Mouse (Mus musculus) stomach, postnatal 0 days (tissue): ENCODE data around the gene Ccl28. TPM values are rescaled to one million over a fixed set of nuclear protein-coding genes. Genes with fewer than 3 reads are reported as not detected.

Source experiments
- ATAC-seq: fragments of 200-750 bp; cut with Nextera tagmentation; 2 replicates; pipeline ENCODE4 v1.8.0; 2017; ENCODE audit not compliant: low FRiP score, low TSS enrichment
- DNase-seq: peaks from one replicate; pipeline ENCODE4 v3.0.0-alpha.2; 2016; ENCODE audit warnings: low spot score
- H3K27ac ChIP-seq: fragments of 300-500 bp; sonication (generic); replicated peaks from 2 replicates; pipeline ENCODE4 v1.5.1; 2014; ENCODE audit warnings: mild to moderate bottlenecking, control low read depth
- H3K27me3 ChIP-seq: fragments of 300-500 bp; sonication (generic); 2 replicates; pipeline ENCODE4 v1.6.1; 2014; ENCODE audit warnings: low read length; ENCODE audit not compliant: control insufficient read depth, insufficient read depth
- H3K36me3 ChIP-seq: fragments of 300-500 bp; sonication (generic); 2 replicates; pipeline ENCODE4 v1.6.1; 2014; ENCODE audit warnings: low read length, mixed read lengths; ENCODE audit not compliant: control insufficient read depth, insufficient read depth
- H3K4me1 ChIP-seq: fragments of 300-500 bp; sonication (generic); replicated peaks from 2 replicates; pipeline ENCODE4 v1.6.1; 2014; ENCODE audit warnings: antibody characterized with exemption; ENCODE audit not compliant: control insufficient read depth, insufficient read depth
- H3K4me2 ChIP-seq: fragments of 300-500 bp; sonication (generic); replicated peaks from 2 replicates; pipeline ENCODE4 v1.6.1; 2014; ENCODE audit warnings: low read depth, mild to moderate bottlenecking, control low read depth, moderate library complexity
- H3K4me3 ChIP-seq: fragments of 300-500 bp; sonication (generic); 2 replicates; pipeline ENCODE4 v1.5.1; 2014; ENCODE audit warnings: low read depth, low read length, control low read depth
- H3K9ac ChIP-seq: fragments of 300-500 bp; sonication (generic); 2 replicates; pipeline ENCODE4 v1.6.1; 2014; ENCODE audit warnings: mild to moderate bottlenecking, low read length, control low read depth, mixed read lengths
- H3K9me3 ChIP-seq: fragments of 300-500 bp; sonication (generic); 2 replicates; pipeline ENCODE4 v1.6.1; 2016; ENCODE audit warnings: low read length; ENCODE audit not compliant: control insufficient read depth
- CTCF ChIP-seq: IDR thresholded peaks from 2 replicates; pipeline ENCODE4 v1.5.1; 2016; ENCODE audit warnings: antibody characterized with exemption, low read depth, mild to moderate bottlenecking, moderate library complexity
- EP300 ChIP-seq: optimal IDR thresholded peaks from 2 replicates; pipeline ENCODE3; 2016; ENCODE audit warnings: antibody characterized with exemption
- WGBS: fragments of 180-500 bp; shearing (Covaris S2); extraction: QIAGEN DNeasy Blood & Tissue Kit; methylation state at CpG from one replicate; pipeline ENCODE4 v1.1.7; 2014; 5-methylcytosine and 5-hydroxymethylcytosine counted together
- polyA plus RNA-seq: library from polyadenylated mRNA; unstranded; fragments of >200 nt; fragmentation: Nextera tagmentation; extraction: Ambion mirVana; gene quantifications from 2 replicates; pipeline ENCODE4 v1.2.1, GENCODE M21; 2015

The Ccl28 gene
- polyA plus RNA-seq, 1 experiment from 2014 or later = 0.10 TPM

- DNase-seq (no peak), ATAC-seq (no peak)
- H3K4me1 ChIP-seq = no peaks in the 10 kb centered on the region
- no peak overlapping the region for H3K9ac ChIP-seq
- 62% methylated on average over 2 of the region's 2 CpGs for WGBS
- no peak overlapping the region for H3K4me3 ChIP-seq
- H3K9me3 ChIP-seq = no peaks in the 10 kb centered on the region
- TF ChIP-seq EP300 = no peak
- no peak overlapping the region for H3K27ac ChIP-seq
- H3K4me2 ChIP-seq = no peak overlapping the region
- H3K27me3 ChIP-seq = no peaks in the 10 kb centered on the region
- H3K36me3 ChIP-seq = no peaks in the 10 kb centered on the region
Measured at GRCm38 (mm10) chr13:119635496-119635895, 11.9 kb downstream of the Ccl28 start.

- TF ChIP-seq CTCF (no peak), EP300 (no peak)
- H3K36me3 ChIP-seq = no peaks in the 10 kb centered on the region
- H3K27me3 ChIP-seq = no peaks in the 10 kb centered on the region
- H3K27ac ChIP-seq = no peak overlapping the region
- no peak overlapping the region for H3K9ac ChIP-seq
- H3K4me3 ChIP-seq = no peak overlapping the region
- DNase-seq = no peak
- WGBS = 73% methylated on average over 4 of the region's 4 CpGs
- H3K9me3 ChIP-seq = no peaks in the 10 kb centered on the region
- no peak overlapping the region for H3K4me2 ChIP-seq
- no peaks in the 10 kb centered on the region for H3K4me1 ChIP-seq
- no peak for ATAC-seq
Measured at GRCm38 (mm10) chr13:119637837-119638236, 14.2 kb downstream of the Ccl28 start.

GRCm38 (mm10) chr13:119638449-119638848 is 14.8 kb downstream of the Ccl28 start:
- H3K27ac ChIP-seq = no peak overlapping the region
- H3K9me3 ChIP-seq = no peaks in the 10 kb centered on the region
- no peak for ATAC-seq
- no peak overlapping the region for H3K9ac ChIP-seq
- DNase-seq = no peak
- no peaks in the 10 kb centered on the region for H3K36me3 ChIP-seq
- WGBS = 85% methylated on average over 5 of the region's 5 CpGs
- no peaks in the 10 kb centered on the region for H3K4me1 ChIP-seq
- H3K4me2 ChIP-seq = no peak overlapping the region
- H3K4me3 ChIP-seq = no peak overlapping the region
- H3K27me3 ChIP-seq = no peaks in the 10 kb centered on the region
- no peak for TF ChIP-seq EP300
- TF ChIP-seq CTCF = no peak

GRCm38 (mm10) chr13:119639302-119639701 is 15.7 kb downstream of the Ccl28 start:
- H3K9ac ChIP-seq = no peak overlapping the region
- WGBS = 78% methylated on average over 5 of the region's 5 CpGs
- no peaks in the 10 kb centered on the region for H3K27me3 ChIP-seq
- TF ChIP-seq CTCF (no peak), EP300 (no peak)
- H3K4me1 ChIP-seq = no peaks in the 10 kb centered on the region
- ATAC-seq (no peak), DNase-seq (no peak)
- H3K9me3 ChIP-seq = no peaks in the 10 kb centered on the region
- H3K4me3 ChIP-seq = no peak overlapping the region
- no peak overlapping the region for H3K27ac ChIP-seq
- H3K4me2 ChIP-seq = no peak overlapping the region
- no peaks in the 10 kb centered on the region for H3K36me3 ChIP-seq

GRCm38 (mm10) chr13:119640504-119640903 is 16.9 kb downstream of the Ccl28 start:
- no peaks in the 10 kb centered on the region for H3K4me1 ChIP-seq
- H3K27ac ChIP-seq = no peak overlapping the region
- no peak overlapping the region for H3K4me3 ChIP-seq
- no peak overlapping the region for H3K9ac ChIP-seq
- H3K36me3 ChIP-seq = no peaks in the 10 kb centered on the region
- peak; percentile 78 for TF ChIP-seq CTCF
- no peak for TF ChIP-seq EP300
- no peak overlapping the region for H3K4me2 ChIP-seq
- DNase-seq = no peak
- H3K9me3 ChIP-seq = no peaks in the 10 kb centered on the region
- WGBS = 36% methylated on average over 4 of the region's 4 CpGs
- no peaks in the 10 kb centered on the region for H3K27me3 ChIP-seq
- ATAC-seq = no peak

GRCm38 (mm10) chr13:119641145-119641544 is 17.5 kb downstream of the Ccl28 start:
- Histone ChIP-seq H3K27ac (no peak overlapping the region), H3K27me3 (no peaks in the 10 kb centered on the region), H3K9ac (no peak overlapping the region), H3K4me3 (no peak overlapping the region), H3K4me2 (no peak overlapping the region), H3K9me3 (no peaks in the 10 kb centered on the region), H3K36me3 (no peaks in the 10 kb centered on the region), H3K4me1 (no peaks in the 10 kb centered on the region)
- WGBS = 71% methylated on average over 7 of the region's 7 CpGs
- no peak for TF ChIP-seq EP300
- no peak for TF ChIP-seq CTCF
- no peak for ATAC-seq
- DNase-seq = no peak
